Mouse (Mus musculus) liver, postnatal 0 days (tissue): ENCODE data around the gene Mllt1.

Experiments
- CTCF ChIP-seq: sonication (generic); IDR thresholded peaks from 2 replicates; pipeline ENCODE4 v1.5.1; 2016; ENCODE audit warnings: antibody characterized with exemption, low read depth
- EP300 ChIP-seq: IDR thresholded peaks from 2 replicates; pipeline ENCODE4 v1.6.1; 2016; ENCODE audit warnings: antibody characterized with exemption, low read depth, mild to moderate bottlenecking

DNA sequence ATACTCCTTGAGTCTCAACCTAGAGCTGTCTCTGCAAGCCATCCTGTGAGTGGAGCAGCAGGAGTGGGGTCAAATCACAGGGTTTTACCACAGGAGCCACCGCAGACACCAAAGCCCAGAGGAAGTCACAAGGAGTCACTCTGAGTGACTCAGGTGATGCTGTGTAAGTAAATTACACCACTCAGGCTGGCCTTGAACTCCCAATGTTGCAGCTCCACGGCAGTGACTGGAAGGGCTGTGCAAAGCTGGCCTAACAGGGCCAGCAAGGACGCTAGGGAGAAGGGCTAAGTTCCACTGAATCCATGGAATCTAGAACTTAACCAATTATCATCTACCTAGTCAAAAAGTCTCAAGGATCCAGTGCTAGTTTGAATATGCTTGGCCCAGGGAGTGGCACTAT lies 29.0 kb downstream of the Mllt1 start:
- no peak for TF ChIP-seq EP300
- TF ChIP-seq CTCF = no peak
